Mouse (Mus musculus) lung, embryonic 14.5 days (tissue): ENCODE data around the gene Abcd4. TPM values are rescaled to one million over a fixed set of nuclear protein-coding genes. Genes with fewer than 3 reads are reported as not detected.
A peak's percentile ranks its signal among the peaks of the same experiment; 100 is the strongest.

Experiments
- ATAC-seq: fragments of 200-750 bp; cut with Nextera tagmentation; 2 replicates; pipeline ENCODE4 v1.8.0; 2017; ENCODE audit warnings: mild to moderate bottlenecking, moderate TSS enrichment, moderate library complexity; ENCODE audit not compliant: insufficient read depth
- DNase-seq: peaks from one replicate; pipeline ENCODE4 v3.0.0-alpha.2; 2015
- H3K27ac ChIP-seq: fragments of 300-500 bp; sonication (generic); 2 replicates; pipeline ENCODE4 v1.5.1; 2014; ENCODE audit warnings: low read depth, mild to moderate bottlenecking, moderate library complexity
- H3K27me3 ChIP-seq: fragments of 300-500 bp; sonication (generic); 2 replicates; pipeline ENCODE4 v1.6.1; 2014; ENCODE audit warnings: low read length, control low read depth; ENCODE audit not compliant: insufficient read depth
- H3K36me3 ChIP-seq: fragments of 300-500 bp; sonication (generic); 2 replicates; pipeline ENCODE4 v1.6.1; 2014; ENCODE audit warnings: control low read depth; ENCODE audit not compliant: insufficient read depth
- H3K4me1 ChIP-seq: fragments of 300-500 bp; sonication (generic); 2 replicates; pipeline ENCODE4 v1.6.1; 2014; ENCODE audit warnings: antibody characterized with exemption, control low read depth; ENCODE audit not compliant: insufficient read depth
- H3K4me2 ChIP-seq: fragments of 300-500 bp; sonication (generic); 2 replicates; pipeline ENCODE4 v1.6.1; 2014; ENCODE audit warnings: mild to moderate bottlenecking
- H3K4me3 ChIP-seq: fragments of 300-500 bp; sonication (generic); 2 replicates; pipeline ENCODE4 v1.5.1; 2014; ENCODE audit warnings: low read depth, low read length
- H3K9ac ChIP-seq: fragments of 300-500 bp; sonication (generic); 2 replicates; pipeline ENCODE4 v1.6.1; 2014
- H3K9me3 ChIP-seq: fragments of 300-500 bp; sonication (generic); 2 replicates; pipeline ENCODE4 v1.6.1; 2016; ENCODE audit warnings: low read depth, low read length, control low read depth
- CTCF ChIP-seq: IDR thresholded peaks from 2 replicates; pipeline ENCODE4 v1.5.1; 2016; ENCODE audit warnings: antibody characterized with exemption, low read depth
- WGBS: fragments of 180-500 bp; shearing (Covaris S2); extraction: QIAGEN DNeasy Blood & Tissue Kit; methylation state at CpG from one replicate; pipeline ENCODE4 v1.1.7; 2014; 5-methylcytosine and 5-hydroxymethylcytosine counted together
- polyA plus RNA-seq: library from polyadenylated mRNA; unstranded; fragments of >200 nt; fragmentation: Nextera tagmentation; extraction: Ambion mirVana; gene quantifications from 2 replicates; pipeline ENCODE4 v1.2.1, GENCODE M21; 2014

The Abcd4 gene
- 8.7 and 11.3 TPM in 2 replicates for polyA plus RNA-seq

- peak within 1 kb of the TSS; percentile 61 for H3K4me2 ChIP-seq
- peak; percentile 58 for TF ChIP-seq CTCF
- peak; percentile 99 for ATAC-seq
- DNase-seq, result peak; percentile 96
- H3K4me3 ChIP-seq, result peak within 1 kb of the TSS; percentile 77
- no peaks in the 10 kb centered on the region for H3K9me3 ChIP-seq
- no peaks in the 10 kb centered on the region for H3K27me3 ChIP-seq
- under 1% methylated on average over 34 of the region's 34 CpGs for WGBS
- H3K4me1 ChIP-seq, result no peaks in the 10 kb centered on the region
- peak within 1 kb of the TSS; percentile 21; the same call in 1 of the 2 replicates for H3K27ac ChIP-seq
- peak within 1 kb of the TSS; percentile 86 for H3K9ac ChIP-seq
- no peaks in the 10 kb centered on the region for H3K36me3 ChIP-seq
Measured at GRCm38 (mm10) chr12:84616977-84617630, at the start of gene Abcd4. Abcd4 (minus strand) TSS chr12:84617413.

DNA sequence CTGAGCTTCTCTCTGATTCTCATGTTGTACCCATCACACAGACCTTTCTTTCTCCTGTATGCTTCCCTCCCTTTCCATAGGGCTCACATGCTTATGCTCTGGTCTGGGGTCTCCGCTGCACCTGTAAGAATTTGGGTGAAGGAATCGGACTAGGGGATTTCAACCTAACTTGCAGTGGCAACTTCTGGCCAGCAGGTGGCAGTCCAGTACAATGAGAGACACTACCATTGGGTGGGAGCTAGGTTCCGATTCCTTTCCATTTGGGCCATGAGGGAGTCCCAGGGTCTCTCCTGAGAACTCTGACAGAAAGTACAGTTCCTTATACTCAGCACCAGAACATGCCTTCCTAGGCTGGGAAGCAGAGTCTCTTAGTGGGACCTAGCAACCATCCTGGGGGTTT lies 36.7 kb upstream of the Abcd4 start:
- no peaks in the 10 kb centered on the region for H3K4me1 ChIP-seq
- no peaks in the 10 kb centered on the region for H3K36me3 ChIP-seq
- no peak overlapping the region for H3K4me3 ChIP-seq
- DNase-seq (peak; percentile 84), ATAC-seq (no peak)
- WGBS, result 14% methylated on average over 3 of the region's 3 CpGs
- H3K27ac ChIP-seq, result no peak overlapping the region
- no peaks in the 10 kb centered on the region for H3K27me3 ChIP-seq
- H3K9ac ChIP-seq, result no peak overlapping the region
- no peaks in the 10 kb centered on the region for H3K9me3 ChIP-seq
- peak; percentile 95 for TF ChIP-seq CTCF
- no peak overlapping the region for H3K4me2 ChIP-seq

DNA sequence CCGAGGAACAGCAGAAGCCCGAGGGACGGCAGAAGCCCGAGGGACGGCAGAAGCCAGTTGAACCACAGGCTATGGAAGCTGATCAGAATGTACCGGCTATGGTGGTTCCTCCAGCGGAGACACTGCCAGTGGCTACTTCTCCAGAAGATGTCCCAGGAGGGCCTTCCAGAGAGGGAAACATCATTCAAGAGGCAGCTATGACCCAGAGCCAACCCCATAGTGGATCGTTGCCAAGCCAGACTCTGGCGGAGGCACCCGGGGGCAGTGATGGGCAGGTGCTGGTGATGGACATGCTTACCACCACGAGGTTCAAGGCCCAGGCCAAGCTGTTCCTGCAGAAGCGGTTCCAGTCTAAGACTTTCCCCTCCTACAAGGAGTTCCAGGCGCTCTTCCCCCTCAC lies 33.0 kb upstream of the Abcd4 start:
- no peak overlapping the region for H3K27ac ChIP-seq
- ATAC-seq, result no peak
- no peaks in the 10 kb centered on the region for H3K36me3 ChIP-seq
- no peaks in the 10 kb centered on the region for H3K27me3 ChIP-seq
- H3K4me3 ChIP-seq, result no peak overlapping the region
- H3K4me2 ChIP-seq, result no peak overlapping the region
- no peaks in the 10 kb centered on the region for H3K9me3 ChIP-seq
- no peak overlapping the region for H3K9ac ChIP-seq
- no peak for DNase-seq
- no peaks in the 10 kb centered on the region for H3K4me1 ChIP-seq
- TF ChIP-seq CTCF, result no peak
- WGBS, result 74% methylated on average over 13 of the region's 13 CpGs

- no peak for ATAC-seq
- no peak within 1 kb of the TSS for H3K4me3 ChIP-seq
- WGBS, result 5% methylated on average over 9 of the region's 9 CpGs
- DNase-seq, result no peak
- no peak within 1 kb of the TSS for H3K9ac ChIP-seq
- H3K27ac ChIP-seq, result no peak within 1 kb of the TSS
- TF ChIP-seq CTCF, result no peak
- H3K4me2 ChIP-seq, result no peak within 1 kb of the TSS
- peaks cover 45% of the 10 kb centered on the region for H3K27me3 ChIP-seq
- H3K9me3 ChIP-seq, result no peaks in the 10 kb centered on the region
- no peaks in the 10 kb centered on the region for H3K36me3 ChIP-seq
- no peaks in the 10 kb centered on the region for H3K4me1 ChIP-seq
Measured at GRCm38 (mm10) chr12:84640654-84641053, 23.4 kb upstream of the Abcd4 start, which contains the start of gene Vrtn. Vrtn (plus strand) TSS chr12:84641019.

DNA sequence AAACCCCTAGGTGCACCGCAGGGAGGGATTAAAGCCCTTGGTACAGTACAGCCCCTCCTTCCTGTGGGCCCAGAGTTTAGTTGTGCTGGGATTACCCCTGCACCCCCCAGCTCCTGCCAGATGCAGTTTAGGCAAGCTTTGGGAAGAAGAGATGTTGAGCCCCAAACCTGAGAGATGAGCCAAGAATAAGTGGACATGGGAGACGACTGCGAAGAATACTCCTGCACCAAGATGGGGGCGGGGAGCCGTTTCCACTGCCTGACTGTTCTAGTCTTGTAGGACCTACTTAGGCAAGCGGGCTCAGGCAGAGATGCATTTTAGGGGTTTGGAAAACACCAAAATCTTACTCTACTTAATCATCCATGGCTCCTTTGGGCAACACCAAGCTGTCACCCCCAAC lies 23.0 kb upstream of the Abcd4 start:
- no peaks in the 10 kb centered on the region for H3K4me1 ChIP-seq
- no peak overlapping the region for H3K9ac ChIP-seq
- ATAC-seq, result no peak
- DNase-seq, result no peak
- H3K36me3 ChIP-seq, result no peaks in the 10 kb centered on the region
- no peak overlapping the region for H3K27ac ChIP-seq
- TF ChIP-seq CTCF, result no peak
- WGBS, result 15% methylated on average over 6 of the region's 6 CpGs
- H3K9me3 ChIP-seq, result no peaks in the 10 kb centered on the region
- H3K4me3 ChIP-seq, result no peak overlapping the region
- H3K27me3 ChIP-seq, result peaks cover 45% of the 10 kb centered on the region
- H3K4me2 ChIP-seq, result no peak overlapping the region

GRCm38 (mm10) chr12:84631867-84632266 lies 14.7 kb upstream of the Abcd4 start:
- H3K4me3 ChIP-seq, result no peak overlapping the region

DNA sequence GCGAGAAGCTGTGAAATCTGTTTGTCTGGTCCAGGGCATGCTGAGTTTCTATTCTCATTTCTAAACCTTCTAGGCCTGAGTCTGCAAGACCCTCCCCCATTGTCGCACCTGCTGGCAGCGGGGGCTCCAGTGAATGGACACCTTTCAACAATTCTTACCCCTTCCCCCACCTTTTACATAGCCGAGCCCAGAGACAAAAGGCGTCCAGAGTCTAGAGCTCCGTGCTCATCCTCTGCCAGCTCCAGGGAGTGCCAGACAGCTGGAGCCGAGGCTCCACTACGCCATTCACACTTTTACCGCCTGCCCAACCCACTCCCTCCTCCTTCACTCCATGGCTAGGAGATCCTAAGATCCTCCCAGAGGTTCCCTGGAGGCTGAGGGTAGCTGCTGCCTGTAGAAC lies 7.9 kb upstream of the Abcd4 start:
- Histone ChIP-seq H3K9me3 (no peaks in the 10 kb centered on the region), H3K4me1 (no peaks in the 10 kb centered on the region), H3K36me3 (no peaks in the 10 kb centered on the region), H3K9ac (no peak overlapping the region), H3K4me3 (no peak overlapping the region), H3K27ac (no peak overlapping the region), H3K27me3 (peaks cover 17% of the 10 kb centered on the region), H3K4me2 (no peak overlapping the region)
- TF ChIP-seq CTCF, result no peak
- ATAC-seq (no peak), DNase-seq (no peak)
- 6% methylated on average over 9 of the region's 9 CpGs for WGBS

More at GRCm38 (mm10) chr12:84631867-84632266, 14.7 kb upstream of the Abcd4 start:
- no peak overlapping the region for H3K27ac ChIP-seq
- no peaks in the 10 kb centered on the region for H3K36me3 ChIP-seq
- H3K9ac ChIP-seq, result no peak overlapping the region
- no peak overlapping the region for H3K4me2 ChIP-seq
- ATAC-seq (no peak), DNase-seq (no peak)
- H3K9me3 ChIP-seq, result no peaks in the 10 kb centered on the region
- WGBS, result 60% methylated on average over 3 of the region's 3 CpGs
- no peaks in the 10 kb centered on the region for H3K4me1 ChIP-seq
- H3K27me3 ChIP-seq, result no peaks in the 10 kb centered on the region
- TF ChIP-seq CTCF, result no peak
